Mouse (Mus musculus): ENCODE results near the gene Prdm4.

Gene Prdm4

DNA sequence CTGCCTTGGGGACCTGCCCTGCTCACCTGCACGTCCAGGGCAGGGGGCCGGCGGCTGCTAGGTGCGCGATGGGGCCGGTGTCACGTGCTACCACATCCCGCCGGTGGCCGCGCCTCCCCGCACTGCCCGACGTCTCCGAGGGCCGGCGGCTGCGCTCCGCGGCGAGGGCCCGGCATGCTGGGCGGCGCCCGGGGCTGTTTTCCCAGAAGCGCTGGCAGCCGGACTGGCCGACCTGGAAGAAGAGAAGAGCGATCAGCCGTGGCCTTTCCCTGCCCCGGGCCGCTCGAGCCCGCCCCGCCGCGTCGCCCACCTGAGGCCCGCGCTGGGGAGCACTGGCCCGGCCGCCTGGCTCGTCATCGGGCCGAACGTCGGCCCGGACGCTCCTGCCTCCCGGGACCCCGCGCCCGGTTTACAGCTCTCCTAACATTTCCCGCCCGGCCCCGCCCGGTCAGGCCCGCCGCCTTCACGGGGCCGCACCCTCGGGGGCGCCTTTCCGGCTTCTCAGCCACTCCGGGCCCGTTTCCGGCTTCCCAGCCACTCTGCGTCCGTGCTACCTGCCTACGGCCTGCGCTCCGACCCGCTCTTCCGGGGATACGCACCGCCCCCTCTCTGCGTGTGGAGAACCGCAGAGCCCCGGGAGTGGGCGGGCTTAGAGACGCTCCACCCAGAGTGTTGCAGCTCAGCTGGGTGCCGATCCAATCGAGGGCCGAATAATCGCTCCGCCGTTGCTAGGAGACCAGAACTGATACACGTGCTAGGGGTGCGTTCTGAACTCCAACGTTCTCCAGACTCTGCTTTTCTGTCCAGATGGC, at the start of gene Prdm4:
TSS of gene Prdm4 (minus strand) at position 645 of the 812 bp plus-strand sequence.
- in situ Hi-C loops (cut with MboI, MseI): no loop called here

DNA sequence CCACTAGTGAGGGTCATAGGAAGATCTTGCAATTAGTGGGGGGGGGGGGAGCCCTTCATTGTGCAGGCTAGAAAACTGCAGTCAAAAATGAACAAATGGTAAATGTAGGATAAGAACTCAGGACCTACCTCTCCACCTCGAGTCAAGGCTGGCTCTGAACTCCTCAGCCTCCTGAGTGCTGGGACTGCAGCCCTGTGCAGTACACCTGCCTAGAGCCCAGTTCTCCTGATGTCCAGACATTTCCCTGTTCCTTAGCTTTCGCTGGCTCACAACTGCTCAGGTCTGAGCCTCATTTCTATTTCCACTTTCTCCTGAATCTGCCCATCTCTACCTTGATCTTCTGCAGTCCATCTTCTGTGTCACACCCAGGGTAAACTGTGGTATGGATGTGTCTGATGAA, 49.5 kb upstream of the Prdm4 start:
- in situ Hi-C loops (cut with MboI, MseI): no loop called here

DNA sequence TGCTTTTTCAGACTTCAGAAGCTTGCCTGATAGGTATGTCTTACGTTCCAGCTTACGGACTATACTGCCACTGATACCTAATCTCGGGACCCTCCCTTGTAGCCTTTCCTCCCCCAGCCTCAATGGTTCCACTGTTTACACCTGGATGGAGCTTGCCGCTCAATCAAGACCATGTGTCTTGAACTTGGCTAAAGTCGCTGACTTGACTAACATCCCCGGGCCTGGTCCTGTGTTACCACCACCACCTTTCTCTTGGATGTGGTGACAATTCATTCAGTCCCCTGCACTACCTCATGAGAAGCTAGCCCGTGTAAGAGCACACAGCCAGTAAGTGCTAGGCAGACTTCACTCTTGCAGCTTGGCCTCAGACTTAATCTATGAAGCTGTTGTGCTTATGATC, 47.4 kb upstream of the Prdm4 start:
- in situ Hi-C loops (cut with MboI, MseI): loop anchor here (5.0 kb wide), 1 partner anchor 68 kb away; no protein-coding TSS in a partner anchor

DNA sequence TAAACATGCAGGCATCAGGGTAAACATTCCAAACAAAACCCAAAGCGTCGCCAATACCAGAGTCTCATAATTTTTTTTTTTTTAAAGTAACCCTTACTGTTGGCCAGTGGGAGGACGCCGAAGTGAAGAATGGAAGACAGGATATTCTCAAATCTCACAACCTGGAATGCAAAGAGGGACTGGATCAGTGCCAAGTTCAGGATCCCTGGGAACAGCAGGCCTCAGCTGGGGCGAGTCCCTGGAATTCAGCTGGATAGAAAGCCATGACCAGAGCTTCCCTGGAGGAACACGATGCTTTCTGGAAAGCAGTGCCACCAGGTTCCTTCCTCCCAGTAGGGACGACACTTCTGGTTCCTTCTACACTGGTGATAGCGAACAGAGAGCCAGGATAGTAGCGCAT, 46.0 kb upstream of the Prdm4 start:
- in situ Hi-C loops (cut with MboI, MseI): loop anchor here (5.0 kb wide), 1 partner anchor 69 kb away; no protein-coding TSS in a partner anchor

DNA sequence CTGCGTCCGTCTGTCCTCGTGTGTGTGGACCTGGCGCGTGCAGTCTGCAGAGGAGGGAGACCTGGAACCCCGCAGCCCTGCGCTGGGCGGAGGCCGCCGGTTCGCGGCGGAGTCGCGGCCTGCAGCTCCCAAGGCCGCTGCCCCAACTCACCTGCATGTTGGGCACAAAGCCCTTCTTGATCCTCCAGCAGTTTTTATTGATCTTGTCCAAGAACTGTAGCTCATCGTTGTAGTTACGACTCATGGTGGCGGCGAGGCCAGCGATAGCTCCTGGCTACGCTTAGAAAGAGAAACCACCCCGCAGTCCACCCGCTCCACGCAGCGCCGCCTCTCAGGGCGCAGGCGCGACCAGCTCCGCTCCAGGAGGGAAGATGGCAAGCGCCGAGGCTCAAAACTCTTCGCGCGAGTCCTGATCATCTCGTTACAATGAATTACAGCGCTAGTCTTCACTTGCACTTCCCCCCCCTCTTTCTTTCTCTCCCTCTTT, 40.6 kb upstream of the Prdm4 start, which contains the start of gene Rtcb:
TSS of gene Rtcb (minus strand) at position 360 of the 487 bp plus-strand sequence.
- in situ Hi-C loops (cut with MboI, MseI): loop anchor here (5.0 kb wide), 1 partner anchor 820 kb away; the partner anchor contains the start of gene Nt5dc3

DNA sequence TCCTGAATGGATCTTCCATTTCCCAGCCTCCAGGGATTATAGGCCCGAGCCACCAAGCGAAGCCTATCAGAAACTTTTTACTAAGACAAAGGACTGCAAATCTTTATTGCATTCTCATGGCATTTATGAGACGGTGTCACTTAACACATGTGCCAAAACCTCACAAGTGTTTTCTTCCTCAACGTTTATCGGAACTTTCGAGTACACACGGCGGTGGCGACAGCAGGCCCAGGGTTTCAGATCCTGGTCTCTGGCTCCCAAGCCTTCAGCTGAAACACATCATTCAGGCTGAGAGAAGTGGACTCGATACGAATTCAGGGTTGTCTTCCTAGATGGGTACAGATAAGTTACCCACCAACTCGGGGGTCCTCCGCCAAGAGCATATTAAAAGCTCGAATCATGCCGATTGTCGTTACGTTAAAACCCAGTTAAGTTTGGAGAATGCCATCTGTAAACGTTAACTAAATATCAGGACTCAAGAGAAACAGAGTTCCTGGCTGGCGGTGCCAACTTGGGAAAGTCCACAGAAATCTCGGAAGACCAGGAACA, 40.0 kb upstream of the Prdm4 start:
- in situ Hi-C loops (cut with MboI, MseI): loop anchor here (5.0 kb wide), 1 partner anchor 820 kb away; the partner anchor contains the start of gene Nt5dc3

DNA sequence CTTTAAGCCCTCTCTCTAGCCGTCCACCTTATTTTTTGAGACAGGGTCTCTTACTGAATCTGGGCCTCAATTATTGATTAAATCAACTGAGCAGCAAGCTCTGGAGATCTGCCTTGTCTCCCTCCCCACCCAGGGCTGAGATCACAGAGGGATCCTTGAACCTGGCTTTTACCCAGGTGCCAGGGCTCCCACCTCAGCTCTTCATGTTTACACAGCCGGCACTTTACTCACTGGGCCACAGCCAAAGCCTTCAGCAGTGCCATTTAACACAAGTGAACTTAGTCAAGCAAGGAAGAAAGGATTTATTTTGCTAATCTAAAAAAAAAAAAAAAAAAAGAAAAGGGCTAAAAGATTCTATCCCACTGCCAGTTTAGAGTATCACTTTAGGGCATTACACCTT, 37.5 kb upstream of the Prdm4 start:
- in situ Hi-C loops (cut with MboI, MseI): no loop called here

DNA sequence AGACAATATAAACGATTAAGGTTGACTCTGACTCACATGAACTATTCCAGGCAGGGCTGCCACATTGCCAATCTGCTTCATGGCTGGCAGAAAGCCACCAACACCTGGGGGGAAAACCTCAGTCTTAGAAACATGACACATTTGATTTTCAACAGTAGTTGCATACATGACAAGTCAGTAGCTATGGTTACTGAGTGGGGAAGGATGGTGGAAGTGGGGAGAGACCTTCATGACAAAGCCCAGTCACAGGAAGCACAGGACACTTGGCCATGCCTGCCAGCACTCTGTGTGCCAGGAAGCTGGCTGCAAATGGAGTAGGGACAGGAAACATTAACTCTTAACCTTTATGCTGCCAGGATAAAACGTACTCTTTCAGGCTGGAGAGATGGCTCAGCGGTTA, 36.5 kb upstream of the Prdm4 start:
- in situ Hi-C loops (cut with MboI, MseI): no loop called here

DNA sequence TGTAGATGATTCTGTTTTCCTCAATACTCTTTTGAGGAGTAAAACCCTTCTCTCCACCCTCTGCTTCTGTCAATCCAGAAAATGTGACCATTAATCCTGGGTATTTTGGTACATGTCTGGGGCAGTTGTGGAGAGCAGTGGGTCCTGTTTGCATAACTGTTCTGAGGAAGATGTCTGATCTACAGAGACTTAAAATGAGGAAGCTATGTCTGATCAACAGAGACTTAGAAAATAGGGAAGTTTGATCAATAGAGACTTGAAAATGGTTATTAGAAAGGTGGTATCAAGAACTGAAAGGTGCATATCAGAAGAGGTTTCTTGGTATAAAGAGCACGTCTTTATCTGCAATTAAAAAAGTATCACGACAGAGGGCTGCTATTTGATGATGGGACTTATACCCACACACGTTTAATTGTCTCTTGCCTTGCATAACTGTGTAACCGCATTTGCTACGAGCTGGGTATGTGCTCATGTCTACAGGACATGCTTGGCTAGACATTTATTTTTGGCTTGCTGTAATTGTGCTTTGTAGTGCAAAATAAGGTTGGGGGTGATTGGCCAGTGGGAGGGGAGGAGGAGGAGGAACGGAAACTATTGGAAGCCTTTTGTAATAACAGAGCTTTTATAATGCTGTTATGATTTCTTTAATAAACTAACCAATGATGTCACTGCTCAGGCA, 35.0 kb upstream of the Prdm4 start:
- in situ Hi-C loops (cut with MboI, MseI): no loop called here

DNA sequence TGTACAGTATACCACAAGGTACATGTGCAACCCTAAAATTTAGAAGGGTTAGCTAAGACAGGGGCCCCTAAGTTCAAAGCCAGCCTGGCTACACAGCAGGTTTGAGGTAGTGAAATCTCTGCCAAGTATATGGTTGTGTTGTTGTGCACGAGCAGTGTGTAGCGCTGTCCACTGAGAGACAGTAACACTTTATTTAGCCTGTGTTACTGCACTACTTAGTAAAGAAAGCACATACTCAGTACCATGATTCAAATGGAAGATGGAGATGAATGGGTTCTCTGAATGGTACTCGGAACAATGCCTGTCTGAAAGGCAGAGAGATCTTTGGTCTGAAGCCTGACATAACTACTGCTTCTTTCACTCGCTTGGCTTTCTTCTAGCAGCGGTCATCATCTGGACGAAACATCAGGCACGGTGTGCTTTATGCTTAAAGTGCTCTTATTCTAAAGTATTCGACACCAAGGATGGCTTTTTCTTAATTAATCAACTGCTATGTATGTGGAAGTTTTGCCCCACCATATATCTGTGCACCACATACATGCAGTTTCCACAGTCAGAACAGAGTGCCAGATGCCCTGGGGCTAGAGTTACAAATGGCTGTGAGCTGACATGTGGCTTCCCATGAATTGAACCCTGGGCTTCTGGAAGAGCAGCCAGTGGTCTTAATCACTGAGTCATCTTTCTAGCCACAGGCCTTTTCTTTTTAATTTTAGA, 31.7 kb upstream of the Prdm4 start:
- in situ Hi-C loops (cut with MboI, MseI): no loop called here

DNA sequence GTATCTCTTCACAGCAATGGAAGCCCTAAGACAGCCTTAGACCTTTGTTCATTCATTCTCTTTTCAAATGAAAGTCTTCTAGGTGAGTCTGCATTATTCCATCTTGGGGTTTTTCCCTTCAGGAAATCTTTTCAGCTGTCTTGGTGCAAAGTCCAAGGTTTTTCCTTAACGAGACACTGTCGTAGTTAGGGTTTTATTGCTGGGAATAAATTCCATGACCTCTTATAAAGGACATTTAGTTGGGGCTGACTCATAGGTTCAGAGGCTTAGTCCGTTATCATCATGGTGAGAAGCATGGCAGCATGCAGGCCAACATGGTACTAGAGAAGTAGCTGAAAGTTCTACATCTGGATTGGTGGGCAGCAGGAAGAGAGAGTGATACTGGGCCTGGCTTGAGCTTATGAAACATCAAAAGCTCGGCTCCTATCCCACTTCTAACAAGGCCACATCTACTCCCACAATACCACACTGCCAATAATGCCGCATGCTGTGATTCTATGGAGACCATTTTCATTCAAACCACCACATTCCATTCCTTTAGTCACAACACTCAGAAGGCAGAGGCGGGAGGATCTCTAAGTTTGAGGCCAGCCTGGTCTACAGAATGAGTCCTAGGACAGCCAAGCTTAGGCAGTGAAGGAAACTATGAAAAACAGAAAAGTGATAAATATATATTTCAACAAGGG, 19.5 kb upstream of the Prdm4 start:
- in situ Hi-C loops (cut with MboI, MseI): loop anchor here (5.0 kb wide), 2 partner anchors 754 to 776 kb away; no protein-coding TSS in a partner anchor

DNA sequence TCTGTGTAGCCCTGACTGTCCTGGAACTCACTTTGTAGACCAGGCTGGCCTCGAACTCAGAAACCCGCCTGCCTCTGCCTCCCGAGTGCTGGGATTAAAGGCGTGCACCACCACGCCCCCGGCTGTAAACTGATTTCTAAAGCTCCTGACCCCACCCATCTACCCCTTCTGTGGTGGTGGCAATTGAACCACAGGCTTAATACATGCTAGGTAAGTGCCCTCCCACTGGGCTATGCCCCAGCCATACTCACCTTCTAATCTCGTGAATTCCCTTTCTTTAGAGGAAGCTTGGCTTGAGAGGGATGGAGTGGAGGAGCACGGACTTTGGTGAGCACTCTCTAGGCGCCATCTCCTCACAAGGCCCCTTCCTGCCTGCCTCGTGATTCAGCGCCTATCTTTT, 13.0 kb upstream of the Prdm4 start:
- in situ Hi-C loops (cut with MboI, MseI): no loop called here

DNA sequence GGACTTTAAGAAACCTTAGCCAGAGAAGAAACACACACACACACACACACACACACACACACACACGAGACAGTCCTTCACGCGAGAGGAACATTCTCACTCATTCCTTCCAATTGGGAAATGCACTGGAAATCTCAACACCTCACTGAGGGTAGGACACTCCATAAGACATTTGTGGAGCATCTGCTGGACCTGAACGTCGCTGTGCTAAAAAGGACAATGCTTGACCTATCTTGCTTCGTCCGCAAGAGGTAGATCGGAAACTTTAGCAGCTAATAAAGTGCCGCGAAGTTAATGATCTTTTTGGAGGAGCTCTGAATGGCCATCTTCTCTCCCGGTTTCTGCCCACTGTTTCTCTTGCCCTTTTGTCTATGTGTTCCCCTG, 12.3 kb upstream of the Prdm4 start:
- in situ Hi-C loops (cut with MboI, MseI): no loop called here

DNA sequence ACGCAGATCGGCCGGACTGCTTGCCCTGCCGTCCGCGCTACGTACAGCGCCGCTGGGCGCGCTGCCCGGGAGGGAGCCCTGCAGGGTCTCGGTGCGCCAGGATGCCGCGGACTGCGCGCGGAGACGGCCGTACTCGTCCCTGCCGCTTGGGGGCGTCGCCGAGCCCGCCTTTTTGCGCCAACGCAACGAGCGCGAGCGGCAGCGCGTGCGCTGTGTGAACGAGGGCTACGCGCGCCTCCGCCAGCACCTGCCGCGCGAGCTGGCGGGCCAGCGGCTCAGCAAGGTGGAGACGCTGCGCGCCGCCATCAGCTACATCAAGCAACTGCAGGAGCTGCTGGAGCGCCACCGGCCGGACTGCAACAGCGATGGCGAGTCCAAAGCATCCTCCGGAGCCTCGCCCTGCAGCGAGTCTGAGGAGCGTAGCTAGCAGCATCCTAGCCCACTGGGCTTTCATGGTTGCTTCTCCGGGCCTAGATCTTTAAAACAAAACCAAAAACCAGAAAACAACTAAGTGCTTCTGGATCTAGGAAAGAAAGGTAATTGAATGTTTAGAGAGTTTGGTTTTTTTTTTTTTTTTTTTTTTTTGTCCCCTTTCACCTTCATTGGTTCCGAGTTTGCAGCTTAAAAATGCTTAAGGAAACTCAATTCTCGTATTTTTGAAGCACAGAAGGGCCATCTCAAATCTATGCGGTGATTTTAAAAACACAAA, 11.7 kb upstream of the Prdm4 start:
- in situ Hi-C loops (cut with MboI, MseI): no loop called here

DNA sequence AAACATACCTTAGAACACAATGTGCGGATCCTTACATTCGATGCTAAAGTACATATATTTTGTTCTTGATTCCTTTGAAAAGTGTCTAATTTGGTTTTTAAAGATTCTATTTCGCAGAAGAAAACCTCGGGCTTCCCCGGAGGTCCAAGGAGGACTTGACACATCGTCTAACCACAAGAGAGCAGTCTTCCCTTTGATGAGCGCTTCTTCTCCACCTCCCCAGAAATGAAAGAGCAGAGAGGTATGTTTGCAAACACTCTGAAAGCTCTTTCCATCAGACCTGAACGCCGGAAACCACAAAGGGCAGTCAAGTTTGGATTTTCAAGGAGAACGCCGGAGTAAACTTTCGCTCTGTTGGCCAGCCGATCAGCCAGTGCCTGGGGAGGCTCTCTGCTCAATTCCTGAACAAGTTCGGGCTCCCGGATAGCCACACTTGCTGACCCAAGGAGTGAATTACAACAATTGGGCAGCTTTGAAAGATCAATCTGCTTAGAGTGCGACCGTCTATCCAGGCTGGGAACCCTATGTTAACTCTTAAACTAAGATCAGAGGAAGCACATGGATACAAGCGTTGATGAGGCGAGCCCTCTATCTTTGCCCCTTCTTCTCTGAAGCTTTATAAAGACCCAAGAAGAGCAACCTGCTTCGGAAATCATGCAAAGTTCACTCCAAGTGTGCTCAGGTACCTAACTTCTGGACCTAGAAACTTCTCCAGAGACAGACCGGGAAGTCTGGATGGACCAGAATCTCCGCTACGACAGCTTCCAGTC, 10.9 kb upstream of the Prdm4 start, which contains the start of gene Ascl4:
TSS of gene Ascl4 (plus strand) at position 6 of the 770 bp plus-strand sequence.
- in situ Hi-C loops (cut with MboI, MseI): no loop called here

DNA sequence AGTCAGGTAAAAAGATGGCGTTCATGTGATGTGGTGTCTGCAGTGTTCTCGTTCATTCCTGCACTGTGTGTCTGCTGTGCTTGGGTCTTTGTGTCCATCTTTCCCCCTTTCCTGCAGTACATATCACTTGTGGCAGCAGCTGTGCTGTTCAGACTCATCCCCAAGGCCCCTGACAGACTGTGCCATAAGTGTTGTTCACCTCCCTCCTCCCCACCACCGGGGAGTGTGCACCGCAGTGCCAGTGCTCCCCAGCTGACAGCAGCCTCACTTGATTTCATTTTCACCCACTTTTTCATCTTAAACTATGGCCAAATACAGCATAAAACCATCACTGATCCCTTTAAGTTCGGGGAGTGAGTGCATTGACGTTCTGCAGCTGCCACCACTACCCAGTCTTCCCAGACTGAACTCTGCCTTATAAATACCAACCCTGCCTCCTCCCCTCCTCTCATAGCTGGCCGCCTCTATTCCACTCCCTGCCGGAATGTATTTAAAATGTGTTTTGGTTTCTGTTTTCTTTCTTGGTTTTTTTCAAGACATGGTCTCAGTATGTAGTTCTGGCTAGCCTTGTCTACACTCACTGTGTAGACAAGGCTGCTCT, 37.0 kb downstream of the Prdm4 start:
- in situ Hi-C loops (cut with MboI, MseI): loop anchor here (5.0 kb wide), 1 partner anchor 62 kb away; no protein-coding TSS in a partner anchor

DNA sequence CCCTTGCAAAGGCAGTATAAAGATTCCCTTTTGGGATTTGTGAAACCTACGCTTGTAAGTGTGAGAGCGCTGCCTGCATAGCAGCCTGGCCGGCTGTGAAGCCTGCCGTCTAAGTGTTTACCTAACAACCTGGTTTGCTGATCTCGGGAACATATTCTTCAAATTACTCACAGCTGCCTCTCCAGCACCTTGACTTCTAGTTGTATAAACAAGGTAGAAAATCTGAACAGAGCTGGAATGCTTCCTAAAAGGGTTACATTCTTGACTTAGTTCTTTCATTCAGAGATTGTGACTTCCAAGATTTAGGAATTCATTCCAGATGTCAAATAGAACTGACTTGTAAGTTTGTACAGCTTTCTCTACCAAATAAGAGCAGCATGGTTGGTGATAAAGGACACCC, 41.1 kb downstream of the Prdm4 start:
- in situ Hi-C loops (cut with MboI, MseI): loop anchor here (5.0 kb wide), 1 partner anchor 66 kb away; no protein-coding TSS in a partner anchor

DNA sequence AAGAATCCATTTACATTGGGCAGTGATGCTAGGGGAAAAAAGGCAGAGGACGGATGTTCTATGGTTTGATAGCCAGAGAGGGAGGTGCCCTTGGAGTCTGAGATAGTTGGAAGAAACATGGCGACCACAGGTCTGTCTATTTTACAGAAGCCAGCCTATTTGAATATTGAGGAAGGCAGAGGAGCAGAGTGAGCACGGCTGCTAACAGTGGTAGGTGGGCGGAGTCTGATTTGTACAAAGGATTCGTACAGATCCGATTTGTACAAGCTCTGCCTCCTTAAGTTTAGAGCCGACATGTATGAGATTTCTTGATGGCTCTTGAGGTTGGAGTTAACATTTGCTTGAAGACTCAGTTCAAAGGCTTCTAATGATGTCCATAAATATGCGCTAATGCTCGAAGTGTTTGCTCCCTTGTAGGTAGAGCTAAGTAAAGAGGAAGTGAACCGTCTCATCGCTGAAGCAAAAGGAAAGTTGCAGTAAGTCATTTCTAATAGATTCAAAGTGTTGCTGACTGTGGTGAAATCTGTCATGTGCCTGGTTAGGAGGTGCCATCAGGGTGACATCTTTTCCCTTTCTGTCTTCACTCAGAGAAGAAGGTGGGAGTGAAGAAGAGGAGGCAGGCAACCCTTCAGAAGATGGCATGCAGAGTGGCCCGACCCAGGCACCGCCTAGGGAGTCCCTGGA, 42.9 kb downstream of the Prdm4 start:
- in situ Hi-C loops (cut with MboI, MseI): no loop called here

DNA sequence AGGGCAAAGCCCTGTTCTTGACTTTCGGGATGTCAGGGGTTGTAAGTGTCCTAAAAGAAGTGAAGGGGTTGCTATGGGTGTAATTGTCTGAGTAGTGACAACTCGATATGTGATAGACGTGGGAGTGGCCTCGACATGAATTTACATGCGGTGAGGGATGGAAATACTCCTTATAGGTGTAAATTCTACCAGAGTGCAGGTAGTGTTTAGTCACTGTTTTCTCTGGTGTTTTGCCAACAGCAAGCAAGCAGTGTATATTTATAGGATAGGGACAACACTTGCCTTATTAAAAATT, 44.5 kb downstream of the Prdm4 start:
- in situ Hi-C loops (cut with MboI, MseI): no loop called here
